Mouse (Mus musculus): Measurements from ENCODE around the gene Stam2.
A peak's percentile ranks its signal among the peaks of the same experiment; 100 is the strongest.

Stam2 gene

GRCm38 (mm10) chr2:52654541-52654940 lies 87.5 kb downstream of the Stam2 start:
- no peak for DNase-seq (ENCODE audit: low spot score in 2 of 2)

GRCm38 (mm10) chr2:52651547-52651946 lies 90.5 kb downstream of the Stam2 start:
- no peak for DNase-seq (ENCODE audit: low spot score in 2 of 2)

- peak; percentile 56 to 72 for DNase-seq (ENCODE audit: low spot score in 2 of 2)
Measured at GRCm38 (mm10) chr2:52647255-52647998, 94.7 kb downstream of the Stam2 start.

DNA sequence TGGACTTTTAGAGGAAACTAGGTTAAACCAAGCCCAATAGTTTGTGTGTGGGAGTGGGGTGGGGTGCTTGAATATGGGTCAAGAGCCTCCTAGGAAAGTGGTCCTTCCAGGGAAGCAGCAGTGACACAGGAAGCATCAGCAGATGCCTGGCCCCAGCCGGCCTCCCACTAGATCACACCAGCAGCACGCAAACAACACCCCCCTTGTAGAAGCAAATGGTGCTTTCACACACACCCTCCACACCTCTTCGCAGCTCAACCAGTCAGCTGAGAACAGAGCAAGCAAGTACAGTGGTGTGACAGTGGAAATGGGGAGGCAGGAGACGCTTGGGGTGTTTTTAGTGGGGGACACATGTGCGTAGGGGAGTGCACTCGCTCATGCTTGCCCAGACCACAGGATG lies 98.4 kb downstream of the Stam2 start:
- DNase-seq (ENCODE audit: low spot score in 2 of 2) = no peak

Data from right cerebral cortex, postnatal 10 days (tissue).